Mouse (Mus musculus): ENCODE measurements at regions not wholly inside any gene's neighbourhood (a gene's known extent, or its start where the extent isn't known, plus 50 kb on each side); places are given as distances from the start of the nearest gene placed in this dataset.
A peak's percentile ranks its signal among the peaks of the same experiment; 100 is the strongest.
"Not testable (repeated sequence)": the region's sequence is repeated elsewhere in the genome, so short reads cannot be mapped to it uniquely, and the experiment has no call there.

DNA sequence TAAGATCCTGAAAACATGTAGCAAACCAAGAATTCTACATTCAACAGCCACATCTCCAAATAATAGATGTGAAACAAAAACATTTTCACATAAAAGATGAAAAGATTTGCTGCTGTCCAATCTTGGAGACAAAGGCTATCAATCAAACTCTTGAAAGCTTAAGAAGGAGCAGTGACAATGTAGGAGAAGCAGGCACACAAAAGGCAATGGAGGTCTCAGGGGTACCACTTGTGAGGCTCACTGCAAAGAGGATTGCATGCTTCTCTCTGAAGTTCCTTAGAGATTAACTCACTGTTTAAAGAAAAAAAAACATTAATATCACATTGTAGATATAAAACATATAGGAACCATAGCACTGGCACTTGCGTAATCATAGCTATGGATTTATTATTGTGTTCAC lies 241.2 kb upstream of the Cntn5 start:
- no peak for DNase-seq

DNA sequence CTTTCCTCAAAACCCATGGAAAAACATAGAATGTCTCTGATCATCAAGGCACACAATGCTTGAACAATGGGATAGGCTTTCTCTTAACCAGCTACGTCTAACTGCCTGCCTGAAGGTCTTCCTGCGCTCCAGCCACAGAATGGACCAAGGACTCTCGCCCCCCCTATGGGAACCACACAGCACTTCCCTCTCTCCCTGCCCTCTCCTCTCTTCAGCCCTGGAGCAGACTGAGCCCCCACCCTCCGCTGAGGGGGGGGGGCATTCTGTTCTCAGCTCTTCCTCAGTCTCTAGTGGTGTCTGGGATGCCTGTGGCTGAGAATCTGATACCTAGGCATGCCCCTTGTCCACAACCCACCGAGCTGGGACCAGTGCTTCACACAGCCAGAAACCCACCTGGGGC lies 222.3 kb upstream of the Cntn5 start:
- no peak for DNase-seq

DNA sequence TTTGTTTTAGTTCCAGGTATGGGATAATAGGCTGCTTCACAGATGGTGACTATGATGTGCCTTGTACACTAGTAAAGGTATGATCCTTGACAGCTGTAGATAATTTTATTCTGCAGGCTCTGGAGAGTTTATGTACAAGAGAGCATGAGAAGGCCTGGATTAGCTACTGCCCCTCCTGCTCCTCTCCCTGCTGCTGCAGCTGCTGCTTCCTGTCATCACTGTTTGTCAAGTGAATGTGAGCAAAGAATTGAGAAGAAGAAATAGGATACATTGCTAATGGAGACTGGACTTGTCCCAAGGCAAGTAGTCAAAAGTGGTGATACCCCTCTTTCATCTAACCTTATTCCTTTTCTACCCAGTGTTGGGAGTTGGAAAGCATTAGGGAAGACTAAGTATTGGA lies 214.6 kb upstream of the Cntn5 start:
- DNase-seq, result no peak

DNA sequence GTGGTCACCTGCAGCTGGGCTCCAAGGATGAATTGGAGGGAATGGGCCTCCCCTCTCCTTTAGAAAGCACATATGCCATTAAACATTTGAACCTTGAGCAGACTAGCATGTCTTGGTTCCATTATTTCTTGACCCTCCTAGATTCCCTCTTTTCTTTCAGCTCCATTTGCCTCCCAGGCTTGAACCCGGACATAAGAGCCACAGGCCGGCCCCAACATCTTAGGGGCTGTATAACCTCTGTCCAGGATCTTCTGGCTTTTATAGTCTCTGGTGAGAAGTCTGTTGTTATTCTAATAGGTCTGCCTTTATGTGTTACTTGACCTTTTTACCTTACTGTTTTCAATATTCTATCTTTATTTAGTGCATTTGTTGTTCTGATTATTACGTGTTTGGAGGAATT lies 203.3 kb upstream of the Cntn5 start:
- DNase-seq, result not testable (repeated sequence)

DNA sequence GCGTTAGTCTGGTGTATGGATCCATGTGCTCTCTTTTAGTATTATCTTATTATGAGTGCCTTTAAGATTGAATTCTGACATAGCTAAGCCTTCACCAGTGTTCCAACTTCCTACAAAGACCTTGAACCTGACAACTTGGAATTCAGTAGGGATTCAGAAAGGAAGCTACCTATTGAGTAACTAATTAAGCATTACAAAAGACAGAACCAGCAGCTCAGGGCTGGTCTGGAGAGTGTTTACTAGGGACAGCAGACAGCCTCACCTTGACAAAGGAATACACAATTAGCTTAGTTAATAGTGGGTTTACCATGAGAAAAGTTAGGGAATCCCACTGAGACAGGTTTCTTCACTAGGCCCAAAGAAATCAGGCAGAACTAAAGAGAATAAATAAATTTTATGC lies 202.6 kb upstream of the Cntn5 start:
- not testable (repeated sequence) for DNase-seq

DNA sequence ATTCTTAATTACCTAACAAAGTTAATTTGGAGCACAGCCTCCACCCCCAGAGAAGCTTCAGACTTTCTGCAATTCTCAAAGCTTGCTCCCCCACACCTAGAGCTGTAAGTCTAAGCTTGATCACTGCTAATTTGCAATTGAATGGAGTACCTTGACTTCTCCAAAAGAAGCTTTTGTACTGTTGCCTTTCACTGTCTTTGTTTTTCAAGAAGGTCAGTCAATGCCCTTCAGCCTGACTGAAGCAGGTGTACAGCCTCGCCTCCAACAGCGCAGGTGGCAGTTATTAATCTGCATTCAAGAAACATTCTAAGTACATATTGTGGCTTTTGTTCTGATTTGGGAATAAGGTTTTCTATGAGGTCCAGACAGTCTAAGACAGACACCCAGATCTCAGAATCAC lies 201.7 kb upstream of the Cntn5 start:
- no peak for DNase-seq

DNA sequence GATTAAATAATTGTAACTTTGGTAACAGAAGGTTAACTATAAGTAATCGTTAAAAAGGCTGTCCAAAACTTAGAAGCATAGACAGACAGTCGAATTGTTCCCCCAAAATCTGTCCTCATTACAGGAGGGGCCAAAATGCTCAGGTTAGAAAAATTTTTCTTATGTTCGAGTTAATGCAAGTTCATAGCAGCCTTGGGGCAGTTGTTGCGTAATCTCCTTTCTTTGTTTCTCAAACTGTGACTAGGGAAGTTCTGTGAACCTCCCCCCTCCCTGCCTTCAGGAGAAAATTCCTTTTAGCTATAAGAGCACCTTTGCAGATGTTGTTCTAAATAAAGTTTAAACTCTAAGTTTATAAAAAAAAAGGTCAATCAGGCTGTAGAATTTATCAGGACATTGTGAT lies 198.9 kb upstream of the Cntn5 start:
- DNase-seq, result no peak

DNA sequence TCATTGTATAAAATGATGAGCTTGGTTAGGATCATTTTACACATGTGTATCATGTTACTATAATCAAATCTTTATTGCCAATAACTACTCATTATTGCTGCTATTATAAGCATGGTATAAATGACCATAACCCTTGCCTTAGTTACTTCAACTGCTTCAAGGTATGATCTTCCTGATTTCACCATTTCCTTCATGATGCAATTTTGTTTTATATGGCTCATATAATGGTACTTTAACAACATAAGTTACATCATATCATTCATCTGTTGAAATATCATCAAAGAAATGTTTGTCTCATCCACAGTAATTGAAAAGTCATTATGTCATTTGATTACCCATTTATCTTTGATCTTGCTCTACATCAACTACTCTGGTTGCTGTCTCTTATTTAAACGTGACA lies 188.3 kb upstream of the Cntn5 start:
- no peak for DNase-seq

DNA sequence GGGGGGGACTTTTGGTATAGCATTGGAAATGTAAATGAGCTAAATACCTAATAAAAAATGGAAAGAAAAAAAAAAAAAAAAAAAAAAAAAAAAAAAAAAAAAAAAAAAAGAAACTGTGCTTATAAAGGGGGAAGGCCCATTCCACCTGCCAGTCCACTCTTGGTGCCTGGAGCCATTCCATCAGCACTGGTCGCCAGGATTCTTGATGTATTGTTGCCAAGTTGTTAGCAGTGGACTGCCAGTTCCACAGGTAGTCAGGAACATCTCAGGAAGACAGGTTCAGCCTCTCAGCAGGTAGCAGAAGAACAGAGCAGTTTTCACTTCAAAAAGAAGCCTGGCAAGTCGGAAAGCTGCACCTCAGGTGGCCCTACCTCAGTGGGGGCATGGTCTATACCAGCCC lies 162.6 kb upstream of the Cntn5 start:
- peak; percentile 42 for DNase-seq

DNA sequence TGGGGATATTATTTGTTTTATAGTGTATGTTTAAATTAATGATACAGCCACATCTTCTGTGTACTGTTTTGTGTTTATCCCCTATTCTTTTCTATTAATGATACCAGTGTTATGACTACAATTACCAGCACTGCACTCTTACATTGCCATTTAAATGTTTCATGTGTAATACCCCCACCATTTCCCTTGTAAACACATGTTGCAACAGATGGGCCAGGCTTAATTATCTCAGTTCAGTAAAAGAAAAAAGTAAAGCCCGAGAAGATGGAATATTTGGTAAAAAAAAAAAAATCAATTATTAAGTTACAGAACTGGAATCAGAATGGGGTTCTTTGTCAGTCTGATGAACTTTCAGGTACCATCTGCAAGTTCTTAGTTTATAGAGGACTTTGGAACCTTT lies 158.3 kb upstream of the Cntn5 start:
- no peak for DNase-seq
